Mouse (Mus musculus) limb, embryonic 12.5 days (tissue): ENCODE measurements at regions not wholly inside any gene's neighbourhood (a gene's known extent, or its start where the extent isn't known, plus 50 kb on each side); places are given as distances from the start of the nearest gene placed in this dataset.

Experiments
- ATAC-seq: fragments of 200-750 bp; cut with Nextera tagmentation; 2 replicates; pipeline ENCODE4 v1.8.0; 2017; ENCODE audit warnings: low read depth, moderate TSS enrichment; ENCODE audit not compliant: insufficient number of reproducible peaks, insufficient read depth, low FRiP score, low TSS enrichment
- H3K27ac ChIP-seq: fragments of 300-500 bp; sonication (generic); 2 replicates; pipeline ENCODE4 v1.5.1; 2016; ENCODE audit warnings: mild to moderate bottlenecking, moderate library complexity
- H3K27me3 ChIP-seq: fragments of 300-500 bp; sonication (generic); 2 replicates; pipeline ENCODE4 v1.6.1; 2016; ENCODE audit warnings: mild to moderate bottlenecking, moderate library complexity
- H3K36me3 ChIP-seq: fragments of 300-500 bp; sonication (generic); 2 replicates; pipeline ENCODE4 v1.6.1; 2016; ENCODE audit warnings: mild to moderate bottlenecking, moderate library complexity
- H3K4me1 ChIP-seq: fragments of 300-500 bp; sonication (generic); replicated peaks from 2 replicates; pipeline ENCODE4 v1.6.1; 2016
- H3K4me2 ChIP-seq: fragments of 300-500 bp; sonication (generic); 2 replicates; pipeline ENCODE4 v1.6.1; 2016; ENCODE audit warnings: mild to moderate bottlenecking, moderate library complexity
- H3K4me3 ChIP-seq: fragments of 300-500 bp; sonication (generic); replicated peaks from 2 replicates; pipeline ENCODE4 v1.5.1; 2016; ENCODE audit warnings: mild to moderate bottlenecking
- H3K9ac ChIP-seq: fragments of 300-500 bp; sonication (generic); replicated peaks from 2 replicates; pipeline ENCODE4 v1.6.1; 2016; ENCODE audit warnings: mild to moderate bottlenecking, moderate library complexity
- H3K9me3 ChIP-seq: fragments of 300-500 bp; sonication (generic); 2 replicates; pipeline ENCODE4 v1.6.1; 2016; ENCODE audit warnings: mild to moderate bottlenecking, moderate library complexity
- WGBS: fragments of 180-500 bp; shearing (Covaris S2); methylation state at CpG from one replicate; pipeline ENCODE4 v1.1.7; 2016; 5-methylcytosine and 5-hydroxymethylcytosine counted together

DNA sequence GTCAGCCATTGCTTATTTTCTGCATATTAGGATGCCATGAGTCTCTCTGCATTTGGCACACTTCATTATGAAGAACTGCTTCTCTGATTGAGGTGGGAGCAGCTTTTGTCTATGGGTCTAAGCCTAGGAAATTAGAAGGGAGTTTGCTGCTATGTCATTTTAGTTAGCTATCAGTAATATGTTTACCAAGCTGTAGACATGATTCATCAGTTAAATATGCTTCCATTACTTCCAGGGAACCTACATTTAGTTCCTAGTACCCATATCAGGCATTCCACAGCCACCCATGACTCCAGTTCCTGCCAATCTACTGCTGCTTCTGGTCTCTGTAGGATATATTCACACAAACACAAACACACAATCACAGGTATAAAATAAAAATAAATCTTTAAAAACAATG is 287.4 kb downstream of the Mat2b start:
- Histone ChIP-seq H3K27me3 (no peaks in the 10 kb centered on the region), H3K9me3 (no peaks in the 10 kb centered on the region), H3K9ac (no peak overlapping the region), H3K4me1 (peaks cover under 1% of the 10 kb centered on the region; the same call in 1 of the 2 replicates), H3K27ac (no peak overlapping the region), H3K36me3 (no peaks in the 10 kb centered on the region), H3K4me3 (no peak overlapping the region), H3K4me2 (no peak overlapping the region)
- ATAC-seq = no peak

- no peak overlapping the region for H3K4me2 ChIP-seq
- H3K4me1 ChIP-seq = peaks cover 6% of the 10 kb centered on the region; the same call in 1 of the 2 replicates
- WGBS = 60% methylated on average over 1 of the region's 1 CpGs
- H3K27me3 ChIP-seq = 0 out of 2 replicates have a peak, but pooled peaks cover 6% of the 10 kb centered on the region
- H3K36me3 ChIP-seq = no peaks in the 10 kb centered on the region
- H3K4me3 ChIP-seq = no peak overlapping the region
- no peaks in the 10 kb centered on the region for H3K9me3 ChIP-seq
- H3K27ac ChIP-seq = no peak overlapping the region
- no peak overlapping the region for H3K9ac ChIP-seq
- peak; percentile 52; the same call in 1 of the 2 replicates for ATAC-seq
These were observed 292.8 kb downstream of the Mat2b start for GRCm38 (mm10) chr11:40402249-40402648.

GRCm38 (mm10) chr11:40397453-40398104 is 297.4 kb downstream of the Mat2b start:
- Histone ChIP-seq H3K27me3 (peaks cover 10% of the 10 kb centered on the region; the same call in 1 of the 2 replicates), H3K4me3 (no peak overlapping the region), H3K9me3 (no peaks in the 10 kb centered on the region), H3K4me2 (no peak overlapping the region), H3K4me1 (peaks cover 24% of the 10 kb centered on the region), H3K9ac (no peak overlapping the region), H3K27ac (no peak overlapping the region), H3K36me3 (no peaks in the 10 kb centered on the region)
- ATAC-seq = no peak
- 89% methylated on average over 9 of the region's 9 CpGs for WGBS

DNA sequence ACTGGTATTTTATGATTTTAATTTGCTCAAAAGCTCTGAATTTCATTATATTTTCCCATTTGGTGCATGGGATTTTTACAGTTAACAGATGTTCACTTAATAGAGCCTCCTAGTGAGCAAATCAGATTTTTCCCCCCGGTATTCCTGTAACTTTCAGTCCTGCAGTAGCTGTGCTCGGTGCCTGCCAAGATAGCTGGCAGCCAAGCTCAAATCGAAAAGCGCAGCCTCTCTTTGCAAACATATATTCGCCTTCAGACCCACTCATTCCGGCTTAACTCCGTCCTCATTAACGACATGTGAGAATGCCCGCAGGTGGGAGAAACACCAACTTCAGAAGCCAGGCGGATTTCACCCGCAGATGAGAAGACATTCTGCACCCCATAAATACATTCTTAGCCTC is 299.7 kb downstream of the Mat2b start:
- 18% methylated on average over 11 of the region's 11 CpGs for WGBS
- peak overlapping the region; percentile 11; the same call in 1 of the 2 replicates for H3K4me3 ChIP-seq
- no peaks in the 10 kb centered on the region for H3K9me3 ChIP-seq
- H3K27me3 ChIP-seq = peaks cover 10% of the 10 kb centered on the region; the same call in 1 of the 2 replicates
- H3K27ac ChIP-seq = peak overlapping the region; percentile 93
- H3K36me3 ChIP-seq = no peaks in the 10 kb centered on the region
- ATAC-seq = peak; percentile 56; the same call in 1 of the 2 replicates
- peaks cover 20% of the 10 kb centered on the region for H3K4me1 ChIP-seq
- no peak overlapping the region; the same call in 1 of the 2 replicates for H3K9ac ChIP-seq
- H3K4me2 ChIP-seq = peak overlapping the region; percentile 49

DNA sequence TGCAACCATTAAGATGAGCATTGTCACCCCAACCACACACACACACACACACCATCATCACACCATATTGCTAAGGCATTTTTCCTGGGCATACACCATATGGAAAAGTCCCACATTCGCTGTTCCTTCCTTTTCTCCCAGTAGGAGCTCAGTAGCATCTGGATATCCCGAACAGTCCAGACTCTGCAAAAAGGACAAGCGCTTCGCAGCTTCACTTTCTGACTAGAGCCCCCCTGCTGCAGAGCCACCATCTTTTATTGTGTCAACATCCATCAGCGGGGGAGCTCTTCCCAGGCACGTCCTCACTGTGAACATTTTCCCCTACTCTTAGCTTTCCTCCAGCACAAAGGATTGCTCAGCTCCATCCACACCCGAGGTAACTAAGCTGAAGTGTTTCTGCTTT is 300.1 kb downstream of the Mat2b start:
- Histone ChIP-seq H3K36me3 (no peaks in the 10 kb centered on the region), H3K27ac (peak overlapping the region; percentile 93), H3K27me3 (peaks cover 10% of the 10 kb centered on the region; the same call in 1 of the 2 replicates), H3K9me3 (no peaks in the 10 kb centered on the region), H3K4me3 (peak overlapping the region; percentile 11; the same call in 1 of the 2 replicates), H3K9ac (no peak overlapping the region), H3K4me1 (peaks cover 20% of the 10 kb centered on the region), H3K4me2 (peak overlapping the region; percentile 49)
- ATAC-seq = peak; percentile 43
- 18% methylated on average over 7 of the region's 7 CpGs for WGBS

DNA sequence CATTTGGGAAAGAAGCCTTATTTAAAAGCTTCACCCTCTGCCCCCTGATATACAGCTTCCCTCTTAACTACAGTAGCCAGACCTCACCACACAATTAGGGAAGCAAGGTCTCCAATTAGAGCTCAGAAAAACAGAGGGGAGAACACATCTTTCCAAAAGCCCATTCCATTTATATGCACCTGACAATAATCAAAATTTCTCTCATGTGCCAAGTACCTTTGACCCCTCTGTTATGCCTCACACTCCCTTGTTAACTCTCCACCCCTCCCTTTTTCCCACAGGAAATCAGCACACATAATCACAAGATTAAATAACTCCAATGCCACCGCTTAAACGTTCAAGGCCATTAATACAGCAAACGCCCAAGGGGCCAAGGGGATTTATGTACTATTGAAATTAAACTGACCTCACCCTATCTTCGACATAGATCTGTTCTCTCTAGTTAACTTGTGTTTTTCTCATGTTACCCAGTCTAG is 300.7 kb downstream of the Mat2b start:
- Histone ChIP-seq H3K4me1 (peaks cover 20% of the 10 kb centered on the region), H3K4me3 (no peak overlapping the region), H3K27me3 (peaks cover 10% of the 10 kb centered on the region; the same call in 1 of the 2 replicates), H3K4me2 (peak overlapping the region; percentile 49), H3K9me3 (no peaks in the 10 kb centered on the region), H3K36me3 (no peaks in the 10 kb centered on the region), H3K9ac (no peak overlapping the region), H3K27ac (peak overlapping the region; percentile 93)
- 17% methylated on average over 4 of the region's 4 CpGs for WGBS
- ATAC-seq = peak; percentile 86

- ATAC-seq = no peak
- Histone ChIP-seq H3K4me1 (no peaks in the 10 kb centered on the region; the same call in 1 of the 2 replicates), H3K4me3 (no peak overlapping the region), H3K9ac (no peak overlapping the region), H3K27me3 (no peaks in the 10 kb centered on the region), H3K27ac (no peak overlapping the region), H3K4me2 (no peak overlapping the region), H3K9me3 (no peaks in the 10 kb centered on the region), H3K36me3 (no peaks in the 10 kb centered on the region)
- WGBS = 85% methylated on average over 3 of the region's 3 CpGs
These were observed 314.3 kb downstream of the Mat2b start for GRCm38 (mm10) chr11:40380696-40381095.

GRCm38 (mm10) chr11:40371696-40372095 is 323.3 kb downstream of the Mat2b start:
- Histone ChIP-seq H3K9me3 (no peaks in the 10 kb centered on the region), H3K27me3 (no peaks in the 10 kb centered on the region), H3K9ac (no peak overlapping the region), H3K4me1 (no peaks in the 10 kb centered on the region), H3K36me3 (no peaks in the 10 kb centered on the region), H3K27ac (no peak overlapping the region), H3K4me3 (no peak overlapping the region), H3K4me2 (no peak overlapping the region)
- ATAC-seq = no peak
- WGBS = 91% methylated on average over 2 of the region's 2 CpGs

DNA sequence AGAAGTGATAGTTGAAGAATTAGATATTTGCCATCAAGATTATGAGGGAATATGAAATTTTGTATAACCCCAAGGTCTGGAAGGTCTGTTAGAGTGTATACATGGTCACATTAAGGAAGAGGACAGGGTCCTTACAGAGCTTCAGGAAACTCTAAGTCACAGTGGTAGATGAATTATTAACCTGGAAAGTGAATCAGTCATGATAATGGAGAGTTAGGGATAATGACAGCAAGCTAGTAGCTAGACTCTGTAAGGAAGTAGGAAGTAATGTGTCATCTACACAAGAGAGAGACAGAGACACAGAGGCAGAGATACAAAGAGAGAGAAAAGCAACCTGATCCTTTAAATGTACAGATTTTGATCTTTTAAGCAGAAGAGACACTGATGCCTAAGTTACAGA is 328.4 kb downstream of the Mat2b start:
- Histone ChIP-seq H3K4me1 (no peaks in the 10 kb centered on the region), H3K27me3 (no peaks in the 10 kb centered on the region), H3K9me3 (no peaks in the 10 kb centered on the region), H3K4me3 (no peak overlapping the region), H3K9ac (no peak overlapping the region), H3K4me2 (no peak overlapping the region), H3K27ac (no peak overlapping the region), H3K36me3 (no peaks in the 10 kb centered on the region)
- no peak for ATAC-seq

DNA sequence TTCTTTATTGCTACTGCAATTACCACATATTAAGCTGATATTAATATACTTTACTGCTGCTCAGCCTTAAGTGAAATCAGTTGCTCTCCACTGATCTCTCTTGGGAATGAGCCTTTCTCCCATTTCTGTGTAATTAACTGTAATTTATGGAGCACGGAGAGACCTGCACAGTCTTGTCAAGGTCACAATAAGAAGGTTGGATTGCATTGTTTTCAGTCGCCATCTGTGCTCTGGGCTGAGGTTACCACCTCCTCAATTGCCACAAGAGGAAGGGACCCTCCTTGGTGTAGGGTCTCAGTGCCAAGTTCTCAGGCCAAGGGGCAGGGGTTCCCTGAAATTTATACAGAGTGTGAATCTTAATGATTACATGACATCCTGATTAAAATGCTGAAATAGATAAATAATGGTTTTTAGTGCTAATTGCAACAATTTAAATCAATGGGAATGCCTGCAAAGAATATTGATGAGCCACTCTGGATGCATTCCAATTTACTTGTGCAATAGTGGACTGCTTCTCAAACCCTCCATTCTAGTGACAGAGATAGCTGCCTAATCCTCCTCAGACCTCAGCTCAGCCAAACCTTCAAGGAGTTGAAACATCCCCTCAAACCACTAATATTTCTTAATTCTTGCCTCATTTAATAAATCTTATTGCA is 332.3 kb downstream of the Mat2b start:
- WGBS = 28% methylated on average over 2 of the region's 2 CpGs
- H3K36me3 ChIP-seq = no peaks in the 10 kb centered on the region

More for the DNA sequence above, 332.3 kb downstream of the Mat2b start:
- H3K4me2 ChIP-seq = no peak overlapping the region
- H3K27me3 ChIP-seq = no peaks in the 10 kb centered on the region
- H3K4me1 ChIP-seq = no peaks in the 10 kb centered on the region
- no peak overlapping the region for H3K27ac ChIP-seq
- no peaks in the 10 kb centered on the region for H3K9me3 ChIP-seq
- ATAC-seq = no peak
- H3K9ac ChIP-seq = no peak overlapping the region
- no peak overlapping the region for H3K4me3 ChIP-seq
